Mouse (Mus musculus): ENCODE data around the gene Plxna2.

The Plxna2 gene

DNA sequence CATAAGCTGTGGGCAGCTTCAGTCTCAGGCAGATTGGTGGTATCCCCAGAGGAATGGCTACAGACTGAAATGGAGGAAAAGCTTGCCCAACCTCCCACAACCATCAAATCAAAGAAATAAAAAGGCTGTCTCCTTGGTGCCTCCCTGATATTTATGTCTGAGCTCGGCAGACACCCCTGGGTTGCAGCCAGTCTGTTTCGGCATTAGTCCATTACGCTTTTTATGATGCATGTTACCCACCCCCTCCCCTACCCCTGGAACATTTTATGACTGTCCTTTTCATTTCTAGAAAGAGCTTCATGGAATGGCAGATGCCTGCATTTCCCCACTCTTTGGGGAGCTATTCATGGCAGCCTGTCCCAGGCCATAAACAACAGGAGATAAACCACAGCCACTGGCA lies 47.7 kb downstream of the Plxna2 start:
- no peak for DNase-seq

- no peak for DNase-seq
Measured at GRCm38 (mm10) chr1:194671783-194672524, 53.9 kb downstream of the Plxna2 start.

DNA sequence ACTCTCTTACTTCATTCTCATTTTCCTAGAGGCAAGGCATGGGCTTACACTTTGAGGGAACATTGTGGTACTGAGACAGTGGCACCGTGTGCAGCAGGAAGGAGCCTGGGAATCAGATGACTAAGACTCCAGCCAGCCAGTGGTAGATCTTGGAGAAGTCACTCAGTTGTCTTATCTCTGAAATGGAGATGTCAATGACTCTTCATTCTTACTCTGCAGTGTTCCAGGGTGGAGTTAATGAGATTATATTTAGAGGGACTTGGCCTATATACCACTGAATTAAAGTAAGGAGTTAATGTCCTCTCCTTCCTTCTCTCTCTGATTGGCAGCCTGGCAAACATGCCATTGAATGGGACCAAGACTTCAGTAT lies 54.5 kb downstream of the Plxna2 start:
- DNase-seq, result no peak

GRCm38 (mm10) chr1:194673229-194673628 lies 55.2 kb downstream of the Plxna2 start:
- DNase-seq, result no peak

DNA sequence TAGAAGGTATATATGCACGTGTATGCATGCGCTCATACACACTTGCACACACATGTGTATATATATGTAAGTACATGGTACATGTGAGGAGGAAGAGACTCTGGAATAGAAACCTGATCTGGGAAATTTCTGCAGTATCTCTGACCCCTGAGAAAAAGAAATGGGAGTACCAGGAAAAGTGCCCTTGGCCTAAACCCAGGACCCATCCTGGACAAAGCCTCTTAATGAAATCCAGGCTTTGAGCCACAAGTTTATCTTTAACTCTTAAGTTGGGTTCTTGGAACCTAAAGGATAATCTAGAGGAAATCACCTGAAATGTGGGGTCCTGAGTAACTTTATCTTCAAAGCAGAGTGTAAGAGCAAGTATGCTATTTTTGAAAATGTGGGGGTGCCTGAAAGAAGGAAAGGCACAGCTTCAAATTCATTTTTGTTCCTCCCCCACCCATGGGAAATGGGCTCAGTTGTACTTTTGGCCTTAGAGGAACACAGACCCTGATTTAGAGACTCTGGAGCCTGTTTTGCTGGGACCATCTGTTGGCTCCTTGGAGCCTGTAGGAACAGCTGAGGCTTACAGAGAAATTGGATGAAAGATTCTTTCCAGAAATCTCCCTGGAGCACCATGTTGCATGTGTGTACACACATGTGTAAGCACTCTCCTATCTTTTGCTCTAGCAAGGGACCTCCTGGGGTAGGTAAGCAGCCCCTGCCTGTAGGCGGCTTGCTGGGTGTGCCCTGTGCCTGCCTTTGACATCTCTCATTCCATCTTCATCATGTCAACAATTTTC lies 57.3 kb downstream of the Plxna2 start:
- DNase-seq, result peak in 1 of 2 experiments; percentile 24

GRCm38 (mm10) chr1:194675891-194676200 lies 57.8 kb downstream of the Plxna2 start:
- DNase-seq, result no peak

- no peak for DNase-seq
Measured at GRCm38 (mm10) chr1:194677878-194678277, 59.9 kb downstream of the Plxna2 start.

- no peak for DNase-seq
Measured at GRCm38 (mm10) chr1:194679147-194679546, 61.1 kb downstream of the Plxna2 start.

- no peak for DNase-seq
Measured at GRCm38 (mm10) chr1:194680136-194680535, 62.1 kb downstream of the Plxna2 start.

DNA sequence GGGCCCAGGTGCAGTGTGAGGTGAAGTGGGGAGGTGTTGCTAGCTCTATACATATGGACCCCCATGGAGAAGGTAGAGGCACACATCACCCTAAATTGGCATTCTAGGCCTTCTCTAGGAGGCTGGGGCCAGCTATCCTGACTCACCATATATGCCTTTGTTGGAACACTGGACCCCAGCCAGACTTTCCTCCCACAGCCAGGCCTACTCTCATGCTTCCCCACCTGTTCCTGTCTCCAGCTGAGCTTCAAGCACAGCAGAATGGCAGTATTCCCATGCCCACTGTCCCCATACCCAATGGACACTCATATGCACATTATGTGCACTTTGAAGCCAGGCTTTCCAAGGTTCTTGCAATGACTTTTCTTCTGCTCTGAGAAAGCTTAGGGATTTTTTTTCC lies 64.0 kb downstream of the Plxna2 start:
- peak; percentile 76 to 83 for DNase-seq

DNA sequence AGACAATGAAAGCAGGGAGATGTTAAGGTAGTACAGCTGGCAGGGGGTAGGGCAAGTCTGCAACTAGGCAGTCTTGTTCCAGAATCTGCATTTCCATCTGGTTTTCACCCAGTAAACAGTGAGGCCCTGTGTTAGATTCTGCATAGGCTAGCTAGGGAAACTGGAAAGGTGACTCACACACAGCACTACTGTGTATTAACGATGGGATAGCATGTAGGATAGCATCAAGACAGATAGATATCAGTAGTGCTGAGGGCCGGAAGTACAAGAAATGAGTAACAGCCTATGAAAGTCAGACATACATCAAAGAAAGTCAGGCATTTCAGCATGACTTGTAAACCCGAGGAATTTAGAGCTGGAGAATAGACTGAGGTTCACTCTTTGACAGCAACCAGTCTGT lies 65.1 kb downstream of the Plxna2 start:
- DNase-seq, result no peak

DNA sequence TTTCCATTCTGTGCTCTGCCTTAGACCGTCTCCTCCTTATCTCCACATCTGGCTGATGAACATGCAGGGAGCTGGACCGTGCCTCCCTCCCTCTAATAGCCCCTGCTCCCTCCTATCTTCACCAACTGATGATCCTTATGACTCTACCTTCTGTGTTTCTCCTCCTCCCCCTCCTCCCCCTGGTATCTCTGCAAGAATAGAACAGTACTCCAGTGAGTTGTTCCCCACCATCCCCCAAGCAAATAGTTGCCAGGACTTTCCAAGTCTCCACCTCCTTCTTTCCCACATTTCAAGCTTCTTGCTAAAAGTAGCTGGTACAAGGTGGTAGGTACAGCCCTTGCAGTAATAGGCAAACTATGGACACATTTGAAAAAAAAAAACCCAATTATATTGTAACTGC lies 67.9 kb downstream of the Plxna2 start:
- no peak for DNase-seq

GRCm38 (mm10) chr1:194687746-194688145 lies 69.7 kb downstream of the Plxna2 start:
- DNase-seq, result no peak

- DNase-seq, result no peak
Measured at GRCm38 (mm10) chr1:194688161-194688560, 70.1 kb downstream of the Plxna2 start.

DNA sequence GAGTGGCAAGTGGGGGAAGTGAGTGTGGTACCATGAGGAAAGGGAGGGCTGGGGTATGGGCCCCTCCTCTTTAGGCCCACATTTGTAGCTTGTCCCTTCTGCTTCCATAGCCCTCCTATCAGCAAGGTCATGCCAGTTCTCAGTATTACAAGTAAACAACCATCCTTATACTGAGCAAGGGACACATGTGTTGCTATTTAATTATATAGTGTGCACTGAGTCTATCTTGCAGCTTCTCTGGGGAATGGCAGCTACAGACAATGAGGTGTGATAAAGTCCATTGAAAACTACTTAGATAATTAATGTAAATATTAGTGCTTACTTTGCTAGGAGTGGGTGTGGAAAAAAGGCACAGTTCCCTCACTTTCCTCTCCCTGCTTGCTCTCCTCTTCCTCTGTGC lies 75.0 kb downstream of the Plxna2 start:
- DNase-seq, result no peak

GRCm38 (mm10) chr1:194693488-194693887 lies 75.5 kb downstream of the Plxna2 start:
- DNase-seq, result no peak

- DNase-seq, result no peak
Measured at GRCm38 (mm10) chr1:194694805-194695204, 76.8 kb downstream of the Plxna2 start.

GRCm38 (mm10) chr1:194697439-194697838 lies 79.4 kb downstream of the Plxna2 start:
- DNase-seq, result no peak

DNA sequence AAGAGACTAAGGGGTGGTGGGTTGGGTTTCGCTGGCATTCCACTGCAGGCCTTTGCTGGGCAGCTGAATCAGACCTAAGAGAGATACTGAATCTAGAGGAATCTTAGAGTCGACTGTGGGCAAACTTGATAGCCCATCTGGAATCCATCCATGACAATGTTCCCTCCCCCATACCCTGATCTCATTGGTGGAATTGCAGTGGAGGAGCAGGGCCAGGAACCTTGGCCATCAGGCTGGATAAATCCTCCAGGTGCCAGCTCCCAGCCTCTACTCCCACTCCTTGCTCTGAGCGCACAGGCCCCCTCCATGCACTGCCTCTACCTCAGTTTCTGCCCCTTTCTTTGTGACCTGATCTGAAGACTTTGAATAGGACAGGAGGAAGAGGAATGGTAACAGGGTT lies 81.3 kb downstream of the Plxna2 start:
- no peak for DNase-seq

GRCm38 (mm10) chr1:194703235-194703634 lies 85.2 kb downstream of the Plxna2 start:
- DNase-seq, result no peak

- DNase-seq, result no peak
Measured at GRCm38 (mm10) chr1:194704171-194704855, 86.3 kb downstream of the Plxna2 start.

GRCm38 (mm10) chr1:194706566-194706965 lies 88.5 kb downstream of the Plxna2 start:
- no peak for DNase-seq

DNA sequence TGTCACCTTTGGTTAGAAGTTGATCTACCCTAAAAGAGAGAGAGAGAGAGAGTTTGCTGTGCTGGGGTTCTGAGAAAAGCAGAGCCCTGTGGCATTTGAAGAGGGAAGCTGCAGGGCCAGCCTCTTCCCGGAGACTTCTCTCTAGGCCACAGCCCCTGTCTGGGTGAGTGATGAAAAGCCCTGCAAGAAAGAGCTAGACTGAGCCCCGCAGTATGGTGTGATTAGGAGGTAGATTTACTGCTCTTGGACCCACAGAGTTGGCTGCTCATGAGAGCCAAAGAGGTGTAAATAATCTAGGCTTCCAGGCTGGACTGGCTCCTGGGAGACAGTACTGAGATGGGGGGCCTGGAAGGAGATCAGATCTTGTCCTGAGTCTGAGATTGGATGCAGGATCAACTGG lies 94.4 kb downstream of the Plxna2 start:
- no peak for DNase-seq
